Mouse (Mus musculus) cerebellum, adult 11-12 months (tissue): ENCODE data around the gene Ly6c1.
"Not testable (repeated sequence)": the region's sequence is repeated elsewhere in the genome, so short reads cannot be mapped to it uniquely, and the experiment has no call there.

Source experiments
- DNase-seq: peaks from one replicate; pipeline ENCODE4 v3.0.0; 2022

The Ly6c1 gene

DNA sequence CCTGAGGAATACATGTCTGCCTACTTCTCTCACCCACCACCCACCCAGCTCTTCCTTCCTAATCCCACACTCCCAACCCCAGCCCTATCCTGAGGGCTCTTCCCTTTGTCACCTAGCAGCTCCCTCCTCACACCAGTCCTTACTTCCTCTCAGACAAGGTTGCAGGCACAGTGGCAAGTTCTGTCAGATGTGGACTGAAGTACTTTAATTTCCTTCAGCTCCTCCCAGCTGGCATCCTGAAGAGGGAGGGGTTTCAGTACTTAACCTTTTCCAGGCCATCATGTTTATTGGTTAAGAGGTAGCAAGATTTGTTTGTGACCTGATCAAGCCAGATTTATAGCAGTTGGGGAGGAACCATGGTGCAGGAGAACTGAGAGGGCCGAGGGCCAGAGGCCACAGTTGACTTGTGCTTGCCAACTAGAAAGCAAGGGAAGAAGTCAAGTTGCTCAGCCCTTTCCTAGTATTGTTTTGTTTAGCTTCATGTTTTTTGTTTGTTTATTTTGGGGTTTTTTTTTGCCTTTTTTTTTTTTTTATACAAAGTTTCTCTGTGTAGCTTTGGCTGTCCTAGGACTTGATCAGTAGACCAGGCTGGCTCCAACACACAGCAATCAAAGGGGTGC, at the start of gene Ly6c1:
Gene Ly6c1, minus strand, starts transcription at position 189 of the 620 bp plus-strand sequence.
- not testable (repeated sequence) for DNase-seq

GRCm38 (mm10) chr15:75088041-75088440, 39.4 kb upstream of the Ly6c1 start:
- DNase-seq = not testable (repeated sequence)

DNA sequence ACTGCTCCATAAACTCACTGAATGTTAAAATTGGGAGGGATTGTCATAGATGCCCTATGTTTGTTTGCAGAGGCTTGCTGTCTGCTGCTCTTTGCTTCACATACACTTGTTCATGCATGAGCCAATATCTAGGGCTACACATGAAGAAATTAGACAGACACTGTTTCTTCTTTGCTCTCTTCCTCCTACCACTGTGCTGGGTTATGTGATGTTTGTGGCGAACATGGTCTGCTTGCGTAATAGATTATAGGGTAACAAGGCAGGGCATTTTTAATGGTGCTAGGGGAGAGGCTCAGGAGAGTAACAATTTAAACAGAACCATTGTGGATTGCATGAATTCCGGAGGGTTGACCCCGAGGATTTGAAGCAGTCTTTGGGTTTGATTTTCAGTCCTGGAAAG, 21.3 kb upstream of the Ly6c1 start:
- DNase-seq = no peak

- DNase-seq = not testable (repeated sequence)
These were observed 13.5 kb upstream of the Ly6c1 start for GRCm38 (mm10) chr15:75062030-75062574.

DNA sequence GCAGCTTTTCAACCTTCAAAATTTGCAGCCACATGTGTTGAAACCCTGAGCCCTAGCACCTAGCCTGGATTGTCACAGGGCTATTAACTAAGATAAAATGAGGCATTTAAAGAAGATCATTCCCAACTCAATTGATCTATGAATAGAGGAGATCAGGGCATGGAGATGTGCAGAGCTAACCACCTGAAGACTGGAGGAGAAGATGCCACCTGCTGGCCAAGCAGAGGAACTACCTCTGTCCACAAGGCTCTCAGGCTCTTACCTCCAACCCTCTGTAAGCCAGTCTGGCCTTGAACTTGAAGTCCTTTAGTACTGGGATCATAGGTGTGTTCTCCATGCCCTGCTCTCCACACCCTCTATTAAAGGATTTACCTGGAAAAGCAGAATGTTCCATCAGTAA, 11.9 kb upstream of the Ly6c1 start:
- peak; percentile 8 for DNase-seq

- DNase-seq = no peak
These were observed 7.4 kb upstream of the Ly6c1 start for GRCm38 (mm10) chr15:75055985-75056384.

DNA sequence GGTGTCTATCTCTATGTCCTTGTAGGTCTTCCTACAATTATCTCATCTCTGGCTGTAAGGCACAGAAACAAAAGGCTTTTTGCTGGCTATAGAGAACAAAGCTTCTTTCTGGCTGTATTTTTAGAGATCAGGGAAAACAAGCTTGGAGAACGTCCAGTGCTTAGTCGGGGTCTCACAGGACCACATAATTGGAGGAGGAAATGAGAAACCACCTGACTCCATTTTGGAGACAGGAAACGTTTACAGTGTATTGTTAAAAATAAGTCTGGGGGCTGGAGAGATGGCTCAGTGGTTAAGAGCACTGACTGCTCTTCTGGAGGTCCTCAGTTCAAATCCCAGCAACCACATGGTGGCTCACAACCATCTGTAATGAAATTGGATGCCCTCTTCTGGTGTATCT, 6.8 kb upstream of the Ly6c1 start:
- DNase-seq = not testable (repeated sequence)

- not testable (repeated sequence) for DNase-seq
These were observed 3.8 kb upstream of the Ly6c1 start for GRCm38 (mm10) chr15:75052414-75052813.

- not testable (repeated sequence) for DNase-seq
These were observed 2.5 kb upstream of the Ly6c1 start for GRCm38 (mm10) chr15:75051141-75051540.

DNA sequence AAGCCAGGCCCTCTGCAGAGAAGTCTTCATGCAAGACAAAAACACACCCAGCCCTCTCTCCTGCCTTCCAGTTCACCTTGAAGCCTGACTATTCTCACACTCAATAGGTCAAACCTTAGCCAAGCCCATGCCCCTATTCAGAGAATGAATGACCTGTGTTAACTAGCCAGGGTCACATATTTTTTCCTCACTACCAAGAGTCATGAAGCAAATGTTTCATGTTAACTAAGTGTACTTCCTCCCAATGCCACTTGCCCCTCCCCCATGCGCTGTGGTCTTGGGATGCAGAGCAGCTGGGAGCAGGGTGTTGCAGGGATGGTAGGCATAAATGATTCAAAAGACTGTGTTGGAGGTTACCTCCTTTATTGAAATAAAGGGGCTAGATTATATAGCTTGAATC, 2.0 kb upstream of the Ly6c1 start:
- not testable (repeated sequence) for DNase-seq

DNA sequence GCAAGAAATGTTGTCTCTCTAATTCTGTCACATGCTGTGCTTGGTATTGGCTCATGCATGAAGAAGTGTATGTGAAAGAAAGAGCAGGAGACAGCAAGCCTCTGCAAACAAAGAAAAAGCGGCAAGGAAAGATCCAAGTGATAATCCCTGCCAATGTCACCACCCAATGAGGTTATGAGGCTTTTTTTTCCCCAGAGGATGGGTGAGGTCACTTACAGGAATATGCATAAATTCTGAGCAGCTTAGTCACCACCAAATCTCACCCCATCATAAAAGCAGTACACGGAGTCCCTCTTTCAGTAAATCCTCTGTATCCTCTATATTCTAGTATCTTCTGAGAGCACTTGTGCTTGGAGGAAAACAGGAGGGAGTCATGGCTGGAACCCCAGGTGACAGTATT, 1.2 kb upstream of the Ly6c1 start:
- DNase-seq = not testable (repeated sequence)

- not testable (repeated sequence) for DNase-seq
These were observed 685 bp downstream of the Ly6c1 start for GRCm38 (mm10) chr15:75047970-75048320.

GRCm38 (mm10) chr15:75047313-75047969, 1.2 kb downstream of the Ly6c1 start:
- DNase-seq = not testable (repeated sequence)

- not testable (repeated sequence) for DNase-seq
These were observed 3.1 kb downstream of the Ly6c1 start for GRCm38 (mm10) chr15:75045501-75045900.

DNA sequence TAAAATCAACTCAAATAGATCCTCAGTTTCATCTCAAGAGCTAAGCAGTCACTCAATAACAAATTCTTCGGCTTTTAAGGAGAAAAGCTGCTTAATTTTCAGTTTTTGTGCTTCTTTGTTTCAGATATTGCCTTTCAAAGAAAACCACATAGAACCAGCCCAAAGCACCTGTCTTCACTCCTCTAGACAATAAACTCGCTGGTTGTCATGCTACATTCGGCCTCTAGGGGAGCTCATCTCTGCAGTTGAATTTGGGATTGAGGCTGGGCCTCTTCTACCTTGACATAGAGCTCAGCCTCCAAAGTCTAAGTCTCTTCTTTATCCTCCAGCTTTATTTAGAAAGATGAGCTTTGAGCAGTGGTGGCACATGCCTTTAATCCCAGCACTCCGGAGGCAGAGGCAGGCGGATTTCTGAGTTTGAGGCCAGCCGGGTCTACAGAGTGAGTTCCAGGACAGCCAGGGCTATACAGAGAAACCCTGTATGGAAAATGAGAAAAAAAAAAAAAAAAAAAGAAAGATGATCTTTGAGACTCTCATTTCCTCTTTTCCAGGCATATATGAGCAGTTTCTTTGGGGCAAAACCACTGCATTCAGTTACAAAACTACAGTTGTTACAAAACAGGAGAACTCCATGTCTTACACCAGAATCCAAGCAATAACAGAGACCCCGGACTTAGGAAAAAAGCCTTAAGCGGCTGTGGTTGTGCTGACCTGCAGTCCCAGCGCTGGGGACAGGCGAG, 27.4 kb downstream of the Ly6c1 start:
- not testable (repeated sequence) for DNase-seq

- DNase-seq = not testable (repeated sequence)
These were observed 29.2 kb downstream of the Ly6c1 start for GRCm38 (mm10) chr15:75019446-75019845.
